In the genomic region with DNA sequence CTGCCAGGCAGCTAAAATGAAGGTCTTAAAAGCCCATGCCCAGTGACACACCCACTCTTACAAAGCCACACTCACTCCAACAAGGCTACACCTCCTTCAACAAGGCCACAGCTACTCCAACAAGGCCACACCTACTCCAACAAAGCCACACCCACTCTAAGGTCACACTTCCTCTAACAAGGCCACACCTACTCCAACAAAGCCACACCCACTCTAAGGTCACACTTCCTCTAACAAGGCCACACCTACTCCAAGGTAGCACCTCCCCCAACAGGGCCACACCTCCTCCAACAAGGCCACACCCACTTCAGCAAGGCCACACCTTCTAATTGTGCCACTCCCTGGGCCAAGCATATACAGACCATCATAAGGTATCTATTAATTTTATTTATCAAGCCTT, we compare ENCODE assay signal across 7 mouse cellular contexts. TPM values are rescaled to one million over a fixed set of nuclear protein-coding genes. Genes with fewer than 3 reads are reported as not detected.
"Had no signal": no experiment of that assay in that cellular context is flagged by ENCODE, and none has a peak within 500 bp of the region (broad histone marks: within the 10 kb centered on the region; RNA-seq: fewer than 3 reads in every experiment).

No protein-coding gene starts in this region.

RNA-seq across cellular contexts. Expression of gene Ccdc60, which starts 16.4 kb away (rescaled TPM):
- total RNA-seq: gastrocnemius, adult 18-20 months; gastrocnemius, adult 8-10 months; gastrocnemius, postnatal 14 days; gastrocnemius, postnatal 36 days; heart, adult 8-10 months; heart, postnatal 14 days; heart, postnatal 36 days had no signal
